ENCODE assay signal across 18 mouse cellular contexts in the genomic region with DNA sequence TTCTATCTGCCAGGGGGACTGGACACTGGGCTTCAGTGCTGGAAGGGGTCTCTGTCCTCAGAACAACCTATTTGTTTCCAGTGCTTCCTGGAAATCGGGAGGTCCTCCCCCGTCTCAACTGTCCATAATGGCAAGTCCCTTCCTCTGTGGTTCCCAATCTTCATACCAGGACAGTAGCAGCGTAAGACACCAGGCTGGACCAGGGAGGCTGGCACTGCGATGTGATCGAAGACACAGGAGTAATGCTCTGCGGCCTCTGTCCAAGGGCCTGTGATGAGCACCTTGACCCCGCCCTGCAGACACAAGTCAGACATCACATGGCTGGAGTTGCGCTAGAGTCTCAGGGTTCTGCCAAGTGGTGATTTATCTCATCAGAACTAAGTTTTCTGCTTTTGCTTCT. TPM values are rescaled to one million over a fixed set of nuclear protein-coding genes. Genes with fewer than 3 reads are reported as not detected.
DNase-seq lines count a peak whose midpoint lies in the region; ATAC-seq and TF ChIP-seq lines count a peak whose summit lies in the region.
"Had no signal": no experiment of that assay in that cellular context is flagged by ENCODE, and none has a peak within 500 bp of the region (broad histone marks: within the 10 kb centered on the region; RNA-seq: fewer than 3 reads in every experiment).

No protein-coding gene starts in this region.

- no peak for ATAC-seq in liver, embryonic 12.5 days
- ATAC-seq in liver, embryonic 11.5 days (replicated peaks; ENCODE audit: low FRiP score), result no peak
- no peak for ATAC-seq in liver, postnatal 0 days
- ATAC-seq: forebrain, embryonic 15.5 days had no signal

- no peak for TF ChIP-seq CTCF in heart, adult 2 months (IDR thresholded peaks at IDR 0.05)
- no peak for TF ChIP-seq CTCF in bone marrow macrophage, adult 2 months (IDR thresholded peaks at IDR 0.05; ENCODE audit: low read depth, low read length)
- no peak for TF ChIP-seq CTCF in liver, postnatal 0 days (IDR thresholded peaks at IDR 0.05; ENCODE audit: low read depth)

- H3K36me3 ChIP-seq in heart, adult 2 months (ENCODE audit: control insufficient read depth, insufficient read depth, low read length), result no peaks in the 10 kb centered on the region
- peaks cover 69% of the 10 kb centered on the region for H3K36me3 ChIP-seq in liver, embryonic 12.5 days
- H3K36me3 ChIP-seq in liver, embryonic 11.5 days (ENCODE audit: control insufficient read depth, insufficient read depth, low read length), result peaks cover 26% of the 10 kb centered on the region
- peaks cover 22% of the 10 kb centered on the region for H3K36me3 ChIP-seq in liver, postnatal 0 days (replicated peaks; ENCODE audit: insufficient read depth, low read length)

- no peak overlapping the region for H3K9ac ChIP-seq in heart, adult 2 months (ENCODE audit: low read depth, low read length)
- H3K9ac ChIP-seq in liver, embryonic 12.5 days, result no peak overlapping the region
- no peak overlapping the region for H3K9ac ChIP-seq in liver, embryonic 11.5 days (ENCODE audit: low read depth, low read length)
- H3K9ac ChIP-seq in liver, postnatal 0 days (replicated peaks), result no peak overlapping the region
- H3K9ac ChIP-seq: embryonic facial prominence, embryonic 12.5 days; forebrain, embryonic 15.5 days; heart, embryonic 13.5 days; hindbrain, embryonic 15.5 days had no signal

- intact Hi-C loops in heart, adult 2 months (cut with DNase I), result no loop called here

- DNase-seq in heart, adult 11 months, result peak; percentile 90
- no peak for DNase-seq in heart, adult 2 months
- no peak for DNase-seq in liver, embryonic 11.5 days (ENCODE audit: low spot score)
- DNase-seq in liver, postnatal 0 days, result no peak
- no peak for DNase-seq in ovary, postnatal 14 days (ENCODE audit: low spot score)
- no peak for DNase-seq in adrenal gland, adult 8-10 months
- DNase-seq: adrenal gland, postnatal 36 days; cerebellum, adult 11-12 months; cerebellum, adult 9-10 months; cerebellum, postnatal 25 days; gastrocnemius, postnatal 14 days; heart, postnatal 36 days had no signal

- H3K9me3 ChIP-seq in liver, embryonic 12.5 days (replicated peaks), result no peaks in the 10 kb centered on the region
- no peaks in the 10 kb centered on the region for H3K9me3 ChIP-seq in liver, embryonic 11.5 days (ENCODE audit: control insufficient read depth, low read length)
- H3K9me3 ChIP-seq in liver, postnatal 0 days (ENCODE audit: low read length), result no peaks in the 10 kb centered on the region
- H3K9me3 ChIP-seq: embryonic facial prominence, embryonic 12.5 days; forebrain, embryonic 15.5 days; heart, embryonic 13.5 days; hindbrain, embryonic 15.5 days had no signal

- H3K4me2 ChIP-seq in liver, embryonic 12.5 days, result no peak overlapping the region
- no peak overlapping the region; the same call in 1 of the 2 replicates for H3K4me2 ChIP-seq in liver, embryonic 11.5 days
- no peak overlapping the region for H3K4me2 ChIP-seq in liver, postnatal 0 days (ENCODE audit: low read depth, low read length)
- H3K4me2 ChIP-seq: embryonic facial prominence, embryonic 12.5 days; forebrain, embryonic 15.5 days; heart, embryonic 13.5 days; hindbrain, embryonic 15.5 days had no signal

- H3K79me2 ChIP-seq in heart, adult 2 months (replicated peaks; ENCODE audit: control insufficient read depth, insufficient read depth, low read length), result no peaks in the 10 kb centered on the region

- TF ChIP-seq EP300 in heart, adult 2 months (IDR thresholded peaks at IDR 0.05; ENCODE audit: insufficient read depth, low read depth, low read length), result no peak
- no peak for TF ChIP-seq EP300 in liver, postnatal 0 days (IDR thresholded peaks at IDR 0.05; ENCODE audit: low read depth)

- peaks cover 1% of the 10 kb centered on the region for H3K4me1 ChIP-seq in heart, adult 2 months (ENCODE audit: control insufficient read depth, insufficient read depth, low read length)
- H3K4me1 ChIP-seq in liver, embryonic 12.5 days, result peaks cover 38% of the 10 kb centered on the region
- H3K4me1 ChIP-seq in liver, embryonic 11.5 days (replicated peaks; ENCODE audit: control insufficient read depth, insufficient read depth, low read length), result peaks cover 13% of the 10 kb centered on the region
- H3K4me1 ChIP-seq in bone marrow macrophage, adult 2 months (ENCODE audit: control insufficient read depth, insufficient read depth, low read length), result peaks cover 56% of the 10 kb centered on the region
- peaks cover 17% of the 10 kb centered on the region for H3K4me1 ChIP-seq in liver, postnatal 0 days (ENCODE audit: insufficient read depth)

- no peaks in the 10 kb centered on the region for H3K27me3 ChIP-seq in heart, adult 2 months (ENCODE audit: control insufficient read depth, insufficient read depth, low read length)
- no peaks in the 10 kb centered on the region for H3K27me3 ChIP-seq in liver, embryonic 12.5 days (replicated peaks)
- no peaks in the 10 kb centered on the region for H3K27me3 ChIP-seq in liver, embryonic 11.5 days (replicated peaks; ENCODE audit: control insufficient read depth, insufficient read depth, low read length)
- no peaks in the 10 kb centered on the region for H3K27me3 ChIP-seq in liver, postnatal 0 days (ENCODE audit: insufficient read depth, low read length)
- H3K27me3 ChIP-seq: embryonic facial prominence, embryonic 12.5 days; forebrain, embryonic 15.5 days; heart, embryonic 13.5 days; hindbrain, embryonic 15.5 days had no signal

- no peak for TF ChIP-seq POLR2A in heart, adult 2 months (IDR thresholded peaks at IDR 0.05; ENCODE audit: insufficient read depth, low read depth, low read length)
- no peak for TF ChIP-seq POLR2A in bone marrow macrophage, adult 2 months (IDR thresholded peaks at IDR 0.05; ENCODE audit: borderline replicate concordance, low read depth, low read length)

- no peak overlapping the region for H3K4me3 ChIP-seq in heart, adult 2 months
- H3K4me3 ChIP-seq in liver, embryonic 12.5 days, result no peak overlapping the region
- H3K4me3 ChIP-seq in liver, embryonic 11.5 days (ENCODE audit: low read depth, low read length), result no peak overlapping the region
- no peak overlapping the region for H3K4me3 ChIP-seq in bone marrow macrophage, adult 2 months (ENCODE audit: insufficient read depth, low read length)
- H3K4me3 ChIP-seq in liver, postnatal 0 days (ENCODE audit: low read depth, low read length), result no peak overlapping the region
- H3K4me3 ChIP-seq: embryonic facial prominence, embryonic 12.5 days; forebrain, embryonic 15.5 days; heart, embryonic 13.5 days; hindbrain, embryonic 15.5 days had no signal

- H3K27ac ChIP-seq in heart, adult 2 months, result no peak overlapping the region
- peak overlapping the region; percentile 65; the same call in 1 of the 2 replicates for H3K27ac ChIP-seq in liver, embryonic 12.5 days
- H3K27ac ChIP-seq in liver, embryonic 11.5 days (ENCODE audit: low read depth, low read length), result no peak overlapping the region
- H3K27ac ChIP-seq in bone marrow macrophage, adult 2 months (ENCODE audit: insufficient read depth, low read depth, low read length), result peak overlapping the region; percentile 94
- peak overlapping the region; percentile 84 for H3K27ac ChIP-seq in liver, postnatal 0 days (ENCODE audit: low read depth)
- H3K27ac ChIP-seq: embryonic facial prominence, embryonic 12.5 days; forebrain, embryonic 15.5 days; heart, embryonic 13.5 days; hindbrain, embryonic 15.5 days had no signal

- WGBS in heart, adult 2 months, result 91% methylated on average over 8 of the region's 8 CpGs
- 90% methylated on average over 8 of the region's 8 CpGs for WGBS in liver, embryonic 12.5 days (ENCODE audit: insufficient replicate concordance)
- WGBS in liver, embryonic 11.5 days, result 91% methylated on average over 8 of the region's 8 CpGs
- WGBS in liver, postnatal 0 days (ENCODE audit: insufficient replicate concordance), result 84% methylated on average over 8 of the region's 8 CpGs

RNA-seq across cellular contexts. Expression of a gene that starts 8.5 kb away (rescaled TPM):
- 10 to 100 TPM; 37.8 to 37.9 TPM for total RNA-seq in heart, adult 2 months (2021)
- 27.6 and 32.5 TPM in 2 replicates for polyA plus RNA-seq in heart, adult 2 months (2012; rRNA removed)
- 6.1 and 6.4 TPM in 2 replicates for polyA plus RNA-seq in liver, embryonic 12.5 days (2016; fragmentation: Nextera tagmentation; extraction: Ambion mirVana)
- polyA plus RNA-seq in liver, embryonic 11.5 days (2014; fragmentation: Nextera tagmentation; extraction: Ambion mirVana), result 10.4 and 13.1 TPM in 2 replicates
- polyA plus RNA-seq in bone marrow macrophage, adult 2 months (2012; ENCODE audit: insufficient read depth, insufficient read length, missing spikeins), result 71.4 and 84.6 TPM in 2 replicates
- 2.8 and 3.4 TPM in 2 replicates for polyA plus RNA-seq in liver, postnatal 0 days (2015; fragmentation: Nextera tagmentation; extraction: Ambion mirVana)
- total RNA-seq in adrenal gland, adult 8-10 months (2022), result 10 to 100 TPM; 42.7 to 57.7 (median 49.8) TPM

RNA-seq across cellular contexts. Expression of a gene that starts 10.1 kb away (rescaled TPM):
- total RNA-seq in heart, adult 2 months (2021), result 10 to 100 TPM; 82.8 to 99.4 TPM
- 72.9 and 87.8 TPM in 2 replicates for polyA plus RNA-seq in heart, adult 2 months (2012; rRNA removed)
- polyA plus RNA-seq in liver, embryonic 12.5 days (2016; fragmentation: Nextera tagmentation; extraction: Ambion mirVana), result 76.8 and 84.5 TPM in 2 replicates
- 132 and 146 TPM in 2 replicates for polyA plus RNA-seq in liver, embryonic 11.5 days (2014; fragmentation: Nextera tagmentation; extraction: Ambion mirVana)
- polyA plus RNA-seq in bone marrow macrophage, adult 2 months (2012; ENCODE audit: insufficient read depth, insufficient read length, missing spikeins), result 86.8 and 101 TPM in 2 replicates
- polyA plus RNA-seq in liver, postnatal 0 days (2015; fragmentation: Nextera tagmentation; extraction: Ambion mirVana), result 36.6 and 42.1 TPM in 2 replicates
- total RNA-seq in adrenal gland, adult 8-10 months (2022), result 100 to 1,000 TPM in 1 of 4 experiments, 10 to 100 TPM in 3; 79.2 to 112 (median 89.0) TPM

RNA-seq across cellular contexts. Expression of a gene that starts 20.6 kb away (rescaled TPM):
- total RNA-seq in heart, adult 2 months (2021), result 1 to 10 TPM; 6.3 to 6.9 TPM
- polyA plus RNA-seq in heart, adult 2 months (2012; rRNA removed), result 4.6 and 5.4 TPM in 2 replicates
- 0.41 and 0.97 TPM in 2 replicates for polyA plus RNA-seq in liver, embryonic 12.5 days (2016; fragmentation: Nextera tagmentation; extraction: Ambion mirVana)
- polyA plus RNA-seq in liver, embryonic 11.5 days (2014; fragmentation: Nextera tagmentation; extraction: Ambion mirVana), result 0.96 and 1.1 TPM in 2 replicates
- 1.7 TPM in 1 of 2 replicates, not detected in the other for polyA plus RNA-seq in bone marrow macrophage, adult 2 months (2012; ENCODE audit: insufficient read depth, insufficient read length, missing spikeins)
- 8.3 and 10.8 TPM in 2 replicates for polyA plus RNA-seq in liver, postnatal 0 days (2015; fragmentation: Nextera tagmentation; extraction: Ambion mirVana)
- total RNA-seq in adrenal gland, adult 8-10 months (2022), result 10 to 100 TPM in 2 of 4 experiments, 1 to 10 TPM in 2; 5.3 to 11.4 (median 8.6) TPM

RNA-seq across cellular contexts. Expression of a gene that starts 21.0 kb away (rescaled TPM):
- total RNA-seq in heart, adult 2 months (2021), result 100 to 1,000 TPM; 477 to 524 TPM
- 153 and 228 TPM in 2 replicates for polyA plus RNA-seq in heart, adult 2 months (2012; rRNA removed)
- polyA plus RNA-seq in liver, embryonic 12.5 days (2016; fragmentation: Nextera tagmentation; extraction: Ambion mirVana), result 1.0 and 1.1 TPM in 2 replicates
- 3.1 and 3.8 TPM in 2 replicates for polyA plus RNA-seq in liver, embryonic 11.5 days (2014; fragmentation: Nextera tagmentation; extraction: Ambion mirVana)
- 56.2 and 57.9 TPM in 2 replicates for polyA plus RNA-seq in bone marrow macrophage, adult 2 months (2012; ENCODE audit: insufficient read depth, insufficient read length, missing spikeins)
- polyA plus RNA-seq in liver, postnatal 0 days (2015; fragmentation: Nextera tagmentation; extraction: Ambion mirVana), result 1.8 and 2.2 TPM in 2 replicates
- 100 to 1,000 TPM; 130 to 210 (median 165) TPM for total RNA-seq in adrenal gland, adult 8-10 months (2022)

RNA-seq across cellular contexts. Expression of a gene that starts 22.4 kb away (rescaled TPM):
- 1,000 to 10,000 TPM; 1,523 to 1,659 TPM for total RNA-seq in heart, adult 2 months (2021)
- polyA plus RNA-seq in heart, adult 2 months (2012; rRNA removed), result 1,222 and 1,919 TPM in 2 replicates
- 6.7 and 7.6 TPM in 2 replicates for polyA plus RNA-seq in liver, embryonic 12.5 days (2016; fragmentation: Nextera tagmentation; extraction: Ambion mirVana)
- polyA plus RNA-seq in liver, embryonic 11.5 days (2014; fragmentation: Nextera tagmentation; extraction: Ambion mirVana), result 19.8 and 20.1 TPM in 2 replicates
- polyA plus RNA-seq in bone marrow macrophage, adult 2 months (2012; ENCODE audit: insufficient read depth, insufficient read length, missing spikeins), result 4.7 and 7.4 TPM in 2 replicates
- polyA plus RNA-seq in liver, postnatal 0 days (2015; fragmentation: Nextera tagmentation; extraction: Ambion mirVana), result 4.0 and 21.3 TPM in 2 replicates
- total RNA-seq in adrenal gland, adult 8-10 months (2022), result 10 to 100 TPM; 39.4 to 66.5 (median 54.7) TPM

Comparison
In these comparisons a context has a peak if more than half of its experiments do, and no peak if none do; other contexts are left out.
1. H3K27ac ChIP-seq: peak in liver, embryonic 12.5 days (single experiment), bone marrow macrophage, adult 2 months (single experiment) and liver, postnatal 0 days (single experiment); none in heart, adult 2 months (single experiment) and liver, embryonic 11.5 days (single experiment).